Mouse (Mus musculus): Measurements from ENCODE around the gene Hs3st1. TPM values are rescaled to one million over a fixed set of nuclear protein-coding genes. Genes with fewer than 3 reads are reported as not detected.

Hs3st1 gene
- total and polyA plus RNA-seq, 3 experiments, result 0.81 to 2.8 (median 2.8) TPM

- Histone ChIP-seq H3K4me1 (ENCODE audit: control insufficient read depth in 1 of 2, insufficient read depth in 2 of 2) (peaks cover 0 to 18% of the 10 kb centered on the region in 2 experiments; a peak in 2 of 4 replicates), H3K79me2 (replicated peaks; ENCODE audit: control insufficient read depth, extremely low read depth, insufficient read depth, poor library complexity, severe bottlenecking) (no peaks in the 10 kb centered on the region), H3K4me2 (ENCODE audit: insufficient read depth, low read depth, poor library complexity, severe bottlenecking) (no peak overlapping the region; the same call in 1 of the 2 replicates), H3K9ac (ENCODE audit: insufficient read depth, low read depth) (no peak overlapping the region), H3K9me3 (replicated peaks; ENCODE audit: low read length) (no peaks in the 10 kb centered on the region), H3K27ac (ENCODE audit: insufficient read depth, low read depth) (no peak overlapping the region), H3K27me3 (replicated peaks) (peaks cover 8% of the 10 kb centered on the region), H3K36me3 (replicated peaks in 1 of 2; ENCODE audit: control insufficient read depth in 1 of 2, insufficient read depth in 1 of 2, low read length in 1 of 2) (no peaks in the 10 kb centered on the region), H3K4me3 (replicated peaks in 1 of 3; ENCODE audit: low read depth in 2 of 3, low read length in 2 of 3, poor library complexity in 1 of 3) (peak overlapping the region; percentile 16 to 55 (median 52))
- in situ Hi-C loops (cut with MboI; ENCODE audit: low pct_ligation_motif_present, low pct_unique_long_range_greater_than_20kb, low sequenced_read_pairs), result loop anchor here (25.0 kb wide), 3 partner anchors 318 to 857 kb away; no protein-coding TSS in a partner anchor
- peak; percentile 83 for DNase-seq (ENCODE audit: extremely low read depth)
- TF ChIP-seq UBTF (IDR thresholded peaks at IDR 0.05; ENCODE audit: low read depth, low read length) (no peak), ZMIZ1 (IDR thresholded peaks at IDR 0.05; ENCODE audit: low read depth, low read length) (no peak), USF1 (IDR thresholded peaks at IDR 0.05; ENCODE audit: low read depth, low read length) (no peak), ZKSCAN1 (IDR thresholded peaks at IDR 0.05; ENCODE audit: borderline replicate concordance, low read depth, low read length) (no peak), MXI1 (IDR thresholded peaks at IDR 0.05; ENCODE audit: low read depth, low read length) (no peak), JUND (conservative IDR thresholded peaks at IDR 0.05; ENCODE audit: low read depth, low read length) (no peak), POLR2A (IDR thresholded peaks at IDR 0.05; ENCODE audit: low read depth, low read length) (peak; percentile 29; the same call in 1 of the 2 replicates), SMC3 (IDR thresholded peaks at IDR 0.05; ENCODE audit: low read depth, low read length) (peak; percentile 23; the same call in 1 of the 2 replicates), CTCF (conservative IDR thresholded peaks at IDR 0.05 in 1 of 2, IDR thresholded peaks at IDR 0.05 in 1 of 2; ENCODE audit: low read depth in 2 of 2, low read length in 2 of 2) (peak; percentile 11 to 51; a peak in 2 of 4 replicates), RAD21 (IDR thresholded peaks at IDR 0.05; ENCODE audit: low read depth, low read length) (peak; percentile 56)
- dilution Hi-C loops (cut with MboI; ENCODE audit: extremely low pct_ligation_motif_present, extremely low pct_unique_long_range_greater_than_20kb, low sequenced_read_pairs), result no loop called here
These were observed 111.1 kb downstream of the Hs3st1 start for GRCm38 (mm10) chr5:39643924-39644826.

GRCm38 (mm10) chr5:39643260-39643923 lies 111.9 kb downstream of the Hs3st1 start:
- Histone ChIP-seq H3K36me3 (replicated peaks in 1 of 2; ENCODE audit: control insufficient read depth in 1 of 2, insufficient read depth in 1 of 2, low read length in 1 of 2) (no peaks in the 10 kb centered on the region), H3K4me3 (replicated peaks in 1 of 3; ENCODE audit: low read depth in 2 of 3, low read length in 2 of 3, poor library complexity in 1 of 3) (no peak overlapping the region), H3K27ac (ENCODE audit: insufficient read depth, low read depth) (no peak overlapping the region), H3K4me2 (ENCODE audit: insufficient read depth, low read depth, poor library complexity, severe bottlenecking) (no peak overlapping the region; the same call in 1 of the 2 replicates), H3K9ac (ENCODE audit: insufficient read depth, low read depth) (no peak overlapping the region), H3K4me1 (ENCODE audit: control insufficient read depth in 1 of 2, insufficient read depth in 2 of 2) (peaks cover 0 to 26% of the 10 kb centered on the region in 2 experiments; a peak in 2 of 4 replicates), H3K9me3 (replicated peaks; ENCODE audit: low read length) (no peaks in the 10 kb centered on the region), H3K79me2 (replicated peaks; ENCODE audit: control insufficient read depth, extremely low read depth, insufficient read depth, poor library complexity, severe bottlenecking) (no peaks in the 10 kb centered on the region), H3K27me3 (replicated peaks) (peaks cover 8% of the 10 kb centered on the region)
- no peak for TF ChIP-seq EP300 (IDR thresholded peaks at IDR 0.05; ENCODE audit: low read length)
- TF ChIP-seq TCF12 (IDR thresholded peaks at IDR 0.05; ENCODE audit: low read depth, low read length), result no peak
- TF ChIP-seq MAX (IDR thresholded peaks at IDR 0.05; ENCODE audit: low read length), result no peak
- no peak for TF ChIP-seq TBP (conservative IDR thresholded peaks at IDR 0.05; ENCODE audit: low read depth, low read length)
- no peak for TF ChIP-seq RCOR1 (conservative IDR thresholded peaks at IDR 0.05; ENCODE audit: low read depth, low read length)
- TF ChIP-seq KAT2A (IDR thresholded peaks at IDR 0.05; ENCODE audit: insufficient replicate concordance, low read length), result no peak
- TF ChIP-seq NRF1 (IDR thresholded peaks at IDR 0.05; ENCODE audit: low read depth, low read length), result no peak
- TF ChIP-seq SMC3 (IDR thresholded peaks at IDR 0.05; ENCODE audit: low read depth, low read length), result no peak
- TF ChIP-seq JUND (conservative IDR thresholded peaks at IDR 0.05; ENCODE audit: low read depth, low read length), result no peak
- TF ChIP-seq PAX5 (IDR thresholded peaks at IDR 0.05; ENCODE audit: low read length), result no peak
- no peak for TF ChIP-seq POLR2AphosphoS2 (IDR thresholded peaks at IDR 0.05; ENCODE audit: low read depth, low read length)
- no peak for TF ChIP-seq ZNF384 (IDR thresholded peaks at IDR 0.05; ENCODE audit: low read depth, low read length)
- no peak for TF ChIP-seq RAD21 (IDR thresholded peaks at IDR 0.05; ENCODE audit: low read depth, low read length)
- TF ChIP-seq POLR2A (IDR thresholded peaks at IDR 0.05; ENCODE audit: low read depth, low read length), result no peak
- in situ Hi-C loops (cut with MboI; ENCODE audit: low pct_ligation_motif_present, low pct_unique_long_range_greater_than_20kb, low sequenced_read_pairs), result loop anchor here (25.0 kb wide), 3 partner anchors 319 to 856 kb away; no protein-coding TSS in a partner anchor
- no peak for DNase-seq (ENCODE audit: extremely low read depth)
- dilution Hi-C loops (cut with MboI; ENCODE audit: extremely low pct_ligation_motif_present, extremely low pct_unique_long_range_greater_than_20kb, low sequenced_read_pairs), result no loop called here

Measured in CH12.LX (cell line).